Mouse (Mus musculus) Patski (cell line): ENCODE measurements around the gene Dcun1d3. TPM values are rescaled to one million over a fixed set of nuclear protein-coding genes. Genes with fewer than 3 reads are reported as not detected.

ENCODE experiments used
- ATAC-seq: fragments of 100-300 bp; one replicate; pipeline ENCODE4 v1.8.0; 2021
- CTCF ChIA-PET: fragments of 350-600 bp; sonication (Branson Sonifier 250); formaldehyde crosslinking; loops from one replicate; lab custom pipeline; 2022; ENCODE audit warnings: inconsistent platforms; lab: Charles Lee
- POLR2A ChIA-PET: fragments of 350-600 bp; sonication (Branson Sonifier 250); formaldehyde crosslinking; loops from one replicate; lab custom pipeline; 2022; ENCODE audit warnings: antibody characterized with exemption, inconsistent platforms; lab: Charles Lee
- DNase-seq: peaks from one replicate; pipeline ENCODE4 v3.0.0-alpha.2; 2011; ENCODE audit warnings: low read depth, low spot score
- H3K27me3 ChIP-seq: fragments of 371-371 bp; one replicate; pipeline ENCODE4 v1.5.1; 2021
- CTCF ChIP-seq: fragments of 100-300 bp; IDR thresholded peaks from one replicate; pipeline ENCODE4 v1.5.1; 2021
- in situ Hi-C: fragments of 300-500 bp; cut with MboI; formaldehyde crosslinking; loops from 3 replicates; pipeline ENCODE4 v1.11.1; 2018; ENCODE audit warnings: low pct_unique_long_range_greater_than_20kb, mixed read lengths
- polyA plus RNA-seq: library from polyadenylated mRNA; unstranded; gene quantifications from one replicate; pipeline ENCODE4 v1.2.3, GENCODE M21; 2021

Dcun1d3 gene
- polyA plus RNA-seq, 1 experiment from 2014 or later = 10.2 TPM

GRCm38 (mm10) chr7:119855031-119855430 lies 41.1 kb downstream of the Dcun1d3 start:
- in situ Hi-C loops = loop anchor here (25.0 kb wide), 1 partner anchor 782 kb away; the partner anchor contains the start of gene Uqcrc2
- H3K27me3 ChIP-seq = no peaks in the 10 kb centered on the region
- ATAC-seq (no peak), DNase-seq (no peak)
- CTCF ChIA-PET = interaction anchor here (1.6 to 2.6 kb wide), 2 partner anchors 8 to 40 kb away, joined by 6 to 7 read pairs; no protein-coding TSS in a partner anchor
- POLR2A ChIA-PET = interaction anchor here (0.6 kb wide), 1 partner anchor 271 kb away, joined by 4 read pairs; no protein-coding TSS in a partner anchor
- TF ChIP-seq CTCF = no peak

GRCm38 (mm10) chr7:119854362-119854761 lies 41.7 kb downstream of the Dcun1d3 start:
- ChIA-PET POLR2A (no interaction called here), CTCF (interaction anchor here (1.2 to 2.6 kb wide), 2 partner anchors 8 to 39 kb away, joined by 3 to 7 read pairs; no protein-coding TSS in a partner anchor)
- no peaks in the 10 kb centered on the region for H3K27me3 ChIP-seq
- DNase-seq (no peak), ATAC-seq (no peak)
- TF ChIP-seq CTCF = no peak
- in situ Hi-C loops = loop anchor here (25.0 kb wide), 1 partner anchor 783 kb away; the partner anchor contains the start of gene Uqcrc2

DNA sequence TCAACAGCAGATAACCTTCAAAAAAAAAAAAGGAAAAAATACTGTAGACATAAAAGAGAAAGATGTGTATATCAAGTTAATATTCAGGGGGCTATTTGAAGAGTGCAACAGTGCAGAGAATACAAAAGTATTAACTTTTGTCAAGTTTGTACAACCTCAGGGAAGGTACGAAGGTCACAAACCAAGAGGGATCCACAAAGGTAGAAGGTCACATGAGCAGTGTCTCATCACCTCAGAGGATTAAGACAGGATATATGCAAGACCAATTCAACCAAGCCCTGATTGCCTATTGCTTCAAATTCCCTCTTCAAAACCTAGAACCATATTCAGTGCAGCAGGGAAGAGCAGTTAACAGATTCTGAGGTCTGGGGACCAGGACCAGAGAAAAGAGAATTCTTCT lies 42.9 kb downstream of the Dcun1d3 start:
- in situ Hi-C loops = loop anchor here (25.0 kb wide), 1 partner anchor 784 kb away; the partner anchor contains the start of gene Uqcrc2
- DNase-seq (no peak), ATAC-seq (no peak)
- H3K27me3 ChIP-seq = no peaks in the 10 kb centered on the region
- TF ChIP-seq CTCF = no peak
- ChIA-PET CTCF (interaction anchor here (1.2 to 2.6 kb wide), 2 partner anchors 10 to 40 kb away, joined by 3 to 7 read pairs; no protein-coding TSS in a partner anchor), POLR2A (interaction anchor here (0.7 kb wide), 1 partner anchor 87 kb away, joined by 9 read pairs; no protein-coding TSS in a partner anchor)

- DNase-seq (no peak), ATAC-seq (no peak)
- no peak for TF ChIP-seq CTCF
- CTCF ChIA-PET = interaction anchor here (2.2 kb wide), 1 partner anchor 12 kb away, joined by 4 read pairs; no protein-coding TSS in a partner anchor
- in situ Hi-C loops = loop anchor here (25.0 kb wide), 1 partner anchor 785 kb away; the partner anchor contains the start of gene Uqcrc2
- POLR2A ChIA-PET = interaction anchor here (0.7 to 1.7 kb wide), 2 partner anchors 43 to 86 kb away, joined by 3 to 9 read pairs; partner anchors contain the start of genes Dcun1d3 and Lyrm1
- no peaks in the 10 kb centered on the region for H3K27me3 ChIP-seq
Observed at GRCm38 (mm10) chr7:119852494-119852893, 43.6 kb downstream of the Dcun1d3 start.

DNA sequence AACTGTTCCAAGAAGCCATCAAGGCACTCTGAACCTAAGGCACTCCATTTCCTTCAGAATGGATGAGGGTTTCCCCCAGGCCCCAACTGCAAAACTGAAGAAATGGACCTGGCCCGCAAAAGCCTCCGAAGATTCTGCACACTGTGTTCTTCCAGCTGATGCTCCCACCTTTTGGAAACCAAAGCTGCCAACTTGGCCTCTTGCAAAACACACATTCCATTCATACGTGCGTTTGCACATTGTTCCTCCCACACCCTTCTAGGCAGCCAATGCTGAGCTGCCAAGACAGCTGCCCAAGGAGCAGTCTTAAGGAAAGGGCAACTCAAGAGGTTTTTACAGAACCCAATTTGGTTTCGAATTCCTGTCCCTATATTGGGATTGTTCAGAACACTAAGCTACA lies 45.4 kb downstream of the Dcun1d3 start:
- no peaks in the 10 kb centered on the region for H3K27me3 ChIP-seq
- no peak for TF ChIP-seq CTCF
- ATAC-seq (peak; percentile 91), DNase-seq (no peak)
- CTCF ChIA-PET = interaction anchor here (0.8 to 2.2 kb wide), 6 partner anchors 9 to 247 kb away, joined by 3 to 8 read pairs (median 4); no protein-coding TSS in a partner anchor
- in situ Hi-C loops = loop anchor here (25.0 kb wide), 1 partner anchor 787 kb away; the partner anchor contains the start of gene Uqcrc2
- POLR2A ChIA-PET = interaction anchor here (0.6 to 1.3 kb wide), 2 partner anchors 45 to 312 kb away, joined by 3 to 4 read pairs; partner anchors contain the start of gene Lyrm1

- ChIA-PET POLR2A (interaction anchor here (0.6 kb wide), 1 partner anchor 295 kb away, joined by 4 read pairs; the partner anchor contains the start of gene Acsm2), CTCF (interaction anchor here (0.8 to 2.0 kb wide), 10 partner anchors 10 to 249 kb away, joined by 3 to 9 read pairs (median 3); no protein-coding TSS in a partner anchor)
- in situ Hi-C loops = loop anchor here (5.0 kb wide), 2 partner anchors 198 to 248 kb away; partner anchors contain the start of gene Dnah3
- H3K27me3 ChIP-seq = no peaks in the 10 kb centered on the region
- ATAC-seq (no peak), DNase-seq (no peak)
- TF ChIP-seq CTCF = peak; percentile 87
Observed at GRCm38 (mm10) chr7:119849096-119849495, 47.0 kb downstream of the Dcun1d3 start.

DNA sequence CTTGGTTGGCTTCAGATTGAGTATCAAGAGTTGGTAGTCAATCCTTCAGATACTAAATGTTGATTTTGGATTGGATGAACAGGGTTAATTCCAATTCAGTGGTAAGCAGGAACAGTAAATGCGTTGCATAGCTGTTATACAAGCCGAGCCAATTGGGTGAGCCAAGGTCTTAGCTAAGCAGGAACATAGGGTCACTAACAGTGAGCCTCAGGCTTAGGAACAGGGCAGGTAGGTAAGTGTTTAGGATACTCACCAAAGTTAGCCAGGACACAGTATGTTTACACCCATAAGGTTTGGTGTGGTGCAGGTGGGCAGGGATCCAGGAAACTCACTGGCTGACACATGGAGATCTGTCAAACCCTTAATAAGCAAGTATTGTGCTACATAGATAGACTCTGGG lies 48.7 kb downstream of the Dcun1d3 start:
- ChIA-PET CTCF (no interaction called here), POLR2A (no interaction called here)
- DNase-seq (no peak), ATAC-seq (no peak)
- no peak for TF ChIP-seq CTCF
- in situ Hi-C loops = loop anchor here (5.0 kb wide), 2 partner anchors 200 to 250 kb away; partner anchors contain the start of gene Dnah3
- no peaks in the 10 kb centered on the region for H3K27me3 ChIP-seq

DNA sequence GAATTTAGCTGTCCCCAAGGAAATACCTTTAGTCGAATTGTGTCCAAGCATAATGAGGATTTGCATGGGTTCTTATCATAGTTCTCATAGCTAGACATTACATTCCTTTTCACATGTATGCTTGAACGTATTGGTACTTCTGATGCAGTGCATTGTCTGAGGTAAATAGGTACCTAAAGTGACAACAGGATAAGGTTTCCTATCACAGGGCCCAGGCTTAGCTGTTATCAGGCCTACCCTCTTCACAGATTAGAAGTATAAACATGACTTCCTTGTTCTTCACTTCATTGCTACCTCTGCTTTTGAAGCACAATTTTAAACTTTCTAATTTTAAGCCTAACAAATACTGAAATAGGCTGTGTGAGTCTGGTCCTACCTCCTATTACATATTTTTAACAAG lies 50.6 kb downstream of the Dcun1d3 start:
- ATAC-seq (no peak), DNase-seq (no peak)
- in situ Hi-C loops = loop anchor here (5.0 kb wide), 2 partner anchors 202 to 252 kb away; partner anchors contain the start of gene Dnah3
- H3K27me3 ChIP-seq = no peaks in the 10 kb centered on the region
- no peak for TF ChIP-seq CTCF
- CTCF ChIA-PET = interaction anchor here (1.3 kb wide), 1 partner anchor 10 kb away, joined by 3 read pairs; no protein-coding TSS in a partner anchor
- POLR2A ChIA-PET = no interaction called here

DNA sequence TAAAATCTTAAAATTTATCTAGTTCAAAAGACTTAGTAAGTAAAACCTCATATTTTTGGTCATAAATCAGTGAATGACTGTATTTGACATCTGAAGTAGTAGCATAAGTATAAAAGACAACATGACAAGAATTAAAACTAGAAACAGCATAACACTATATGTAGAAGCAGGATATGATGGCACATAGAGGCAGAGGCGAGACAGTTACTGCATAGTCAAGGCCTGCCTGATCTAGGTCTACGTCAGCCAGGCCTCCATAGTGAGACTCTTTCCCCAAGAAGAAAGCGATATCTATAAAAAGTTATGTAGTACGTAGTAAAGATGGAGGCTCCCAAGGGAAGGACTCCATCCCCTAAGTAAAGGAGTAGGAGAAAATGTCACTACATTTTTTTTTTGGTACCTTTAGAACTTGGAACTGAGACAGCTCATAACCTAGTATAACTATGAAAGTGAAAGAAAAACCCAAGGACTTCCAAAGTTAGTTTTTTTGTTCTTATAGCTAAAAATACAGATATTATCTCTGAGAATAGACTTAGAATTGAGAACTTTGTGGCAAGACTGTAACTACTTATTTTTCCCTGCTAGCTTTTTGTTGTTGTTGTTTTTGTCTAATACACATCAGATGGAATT lies 54.2 kb downstream of the Dcun1d3 start:
- POLR2A ChIA-PET = no interaction called here
- CTCF ChIA-PET = interaction anchor here (0.8 to 2.7 kb wide), 3 partner anchors 9 to 49 kb away, joined by 3 to 7 read pairs (median 3); no protein-coding TSS in a partner anchor
- no peak for ATAC-seq
- in situ Hi-C loops = no loop called here
- DNase-seq = no peak
- TF ChIP-seq CTCF = no peak
- no peaks in the 10 kb centered on the region for H3K27me3 ChIP-seq

DNA sequence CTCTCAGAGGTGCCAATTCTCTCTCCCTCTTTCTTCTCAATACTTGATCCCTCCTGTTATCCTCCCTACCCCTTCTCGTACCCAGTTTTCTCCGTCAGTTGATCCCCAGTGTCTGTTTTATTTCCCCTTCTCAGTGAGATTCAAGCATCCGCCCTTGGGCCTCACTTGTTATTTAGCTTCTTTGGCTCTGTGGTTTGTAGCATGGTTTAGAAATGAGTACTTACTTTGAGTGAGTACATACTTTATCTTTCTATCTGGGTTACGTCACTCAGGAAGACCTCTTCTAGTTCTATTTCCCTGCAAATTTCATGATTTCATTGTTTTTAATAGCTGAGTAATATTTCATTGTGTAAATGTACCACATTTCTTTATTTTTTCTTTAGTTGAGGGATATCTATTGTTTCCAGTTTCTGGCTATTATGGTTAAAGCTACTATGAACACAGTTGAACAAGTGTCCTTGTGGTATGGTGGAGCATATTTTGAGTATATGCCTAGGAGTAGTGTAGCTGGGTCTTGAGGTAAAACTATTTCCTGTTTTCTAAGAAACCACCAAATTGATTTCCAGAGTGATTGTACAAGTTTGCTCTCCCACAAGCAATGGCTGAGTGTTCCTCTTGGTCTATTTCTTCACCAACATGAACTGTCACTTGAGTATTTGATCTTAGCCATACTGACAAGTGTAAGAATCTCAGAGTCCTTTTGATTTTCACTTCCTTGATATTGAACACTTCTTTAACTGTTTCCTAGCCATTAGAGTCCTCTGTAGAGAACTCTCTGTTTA lies 59.9 kb downstream of the Dcun1d3 start:
- DNase-seq (no peak), ATAC-seq (no peak)
- no peaks in the 10 kb centered on the region for H3K27me3 ChIP-seq
- ChIA-PET POLR2A (no interaction called here), CTCF (interaction anchor here (1.0 kb wide), 2 partner anchors 9 to 13 kb away, joined by 3 read pairs; no protein-coding TSS in a partner anchor)
- no peak for TF ChIP-seq CTCF
- in situ Hi-C loops = no loop called here
